Mouse (Mus musculus) splenic B cell, adult 2 months (primary cell): ENCODE results near the gene Six1.

Experiments used
- DNase-seq: peaks from one replicate; pipeline ENCODE4 v3.0.0-alpha.2; 2011; ENCODE audit warnings: low read depth, low spot score
- H3K27me3 ChIP-seq: 2 replicates; pipeline ENCODE4 v1.6.1; 2012; ENCODE audit warnings: mild to moderate bottlenecking, low read length, moderate library complexity, mixed read lengths; ENCODE audit not compliant: control insufficient read depth, poor library complexity, insufficient read depth, severe bottlenecking
- H3K36me3 ChIP-seq: 2 replicates; pipeline ENCODE4 v1.6.1; 2012; ENCODE audit warnings: mild to moderate bottlenecking, low read length, moderate library complexity, mixed read lengths; ENCODE audit not compliant: control insufficient read depth, poor library complexity, insufficient read depth, severe bottlenecking

Six1 gene

GRCm38 (mm10) chr12:73043396-73044167 is 10.1 kb downstream of the Six1 start:
- Histone ChIP-seq H3K27me3 (peaks cover 3% of the 10 kb centered on the region), H3K36me3 (no peaks in the 10 kb centered on the region)
- DNase-seq, result no peak

- no peaks in the 10 kb centered on the region for H3K36me3 ChIP-seq
- no peak for DNase-seq
- H3K27me3 ChIP-seq, result peaks cover 3% of the 10 kb centered on the region
These were observed 10.8 kb downstream of the Six1 start for GRCm38 (mm10) chr12:73042903-73043302.

GRCm38 (mm10) chr12:73042406-73042805 is 11.3 kb downstream of the Six1 start:
- Histone ChIP-seq H3K27me3 (peaks cover 3% of the 10 kb centered on the region), H3K36me3 (no peaks in the 10 kb centered on the region)
- no peak for DNase-seq

- DNase-seq, result no peak
- Histone ChIP-seq H3K27me3 (peaks cover 2% of the 10 kb centered on the region), H3K36me3 (no peaks in the 10 kb centered on the region)
These were observed 12.4 kb downstream of the Six1 start for GRCm38 (mm10) chr12:73041256-73041630.

GRCm38 (mm10) chr12:73040563-73041255 is 13.0 kb downstream of the Six1 start:
- H3K27me3 ChIP-seq, result no peaks in the 10 kb centered on the region; the same call in 1 of the 2 replicates
- no peaks in the 10 kb centered on the region for H3K36me3 ChIP-seq
- DNase-seq, result no peak

GRCm38 (mm10) chr12:73039939-73040562 is 13.6 kb downstream of the Six1 start:
- no peaks in the 10 kb centered on the region; the same call in 1 of the 2 replicates for H3K27me3 ChIP-seq
- no peak for DNase-seq
- no peaks in the 10 kb centered on the region for H3K36me3 ChIP-seq

- Histone ChIP-seq H3K27me3 (no peaks in the 10 kb centered on the region; the same call in 1 of the 2 replicates), H3K36me3 (no peaks in the 10 kb centered on the region)
- DNase-seq, result no peak
These were observed 14.4 kb downstream of the Six1 start for GRCm38 (mm10) chr12:73038992-73039938.

GRCm38 (mm10) chr12:73038441-73038991 is 15.2 kb downstream of the Six1 start:
- no peaks in the 10 kb centered on the region for H3K36me3 ChIP-seq

GRCm38 (mm10) chr12:73037385-73038160 is 16.1 kb downstream of the Six1 start:
- H3K36me3 ChIP-seq, result no peaks in the 10 kb centered on the region
- no peak for DNase-seq
- H3K27me3 ChIP-seq, result no peaks in the 10 kb centered on the region; the same call in 1 of the 2 replicates

More at GRCm38 (mm10) chr12:73038441-73038991, 15.2 kb downstream of the Six1 start:
- no peak for DNase-seq
- no peaks in the 10 kb centered on the region; the same call in 1 of the 2 replicates for H3K27me3 ChIP-seq

GRCm38 (mm10) chr12:73034901-73035895 is 18.5 kb downstream of the Six1 start:
- no peaks in the 10 kb centered on the region for H3K36me3 ChIP-seq
- no peak for DNase-seq
- H3K27me3 ChIP-seq, result no peaks in the 10 kb centered on the region

- no peak for DNase-seq
- Histone ChIP-seq H3K27me3 (no peaks in the 10 kb centered on the region), H3K36me3 (no peaks in the 10 kb centered on the region)
These were observed 21.0 kb downstream of the Six1 start for GRCm38 (mm10) chr12:73032665-73033064.

- no peaks in the 10 kb centered on the region for H3K36me3 ChIP-seq
- DNase-seq, result no peak
- no peaks in the 10 kb centered on the region for H3K27me3 ChIP-seq
These were observed 22.4 kb downstream of the Six1 start for GRCm38 (mm10) chr12:73031315-73031714.
